Mouse (Mus musculus) spleen, adult 12 weeks (tissue): Measurements from ENCODE around the gene Lrcol1.

Source experiments
- DNase-seq: peaks from one replicate; pipeline ENCODE4 v3.0.0; 2022; ENCODE audit warnings: low spot score

Lrcol1 gene

DNA sequence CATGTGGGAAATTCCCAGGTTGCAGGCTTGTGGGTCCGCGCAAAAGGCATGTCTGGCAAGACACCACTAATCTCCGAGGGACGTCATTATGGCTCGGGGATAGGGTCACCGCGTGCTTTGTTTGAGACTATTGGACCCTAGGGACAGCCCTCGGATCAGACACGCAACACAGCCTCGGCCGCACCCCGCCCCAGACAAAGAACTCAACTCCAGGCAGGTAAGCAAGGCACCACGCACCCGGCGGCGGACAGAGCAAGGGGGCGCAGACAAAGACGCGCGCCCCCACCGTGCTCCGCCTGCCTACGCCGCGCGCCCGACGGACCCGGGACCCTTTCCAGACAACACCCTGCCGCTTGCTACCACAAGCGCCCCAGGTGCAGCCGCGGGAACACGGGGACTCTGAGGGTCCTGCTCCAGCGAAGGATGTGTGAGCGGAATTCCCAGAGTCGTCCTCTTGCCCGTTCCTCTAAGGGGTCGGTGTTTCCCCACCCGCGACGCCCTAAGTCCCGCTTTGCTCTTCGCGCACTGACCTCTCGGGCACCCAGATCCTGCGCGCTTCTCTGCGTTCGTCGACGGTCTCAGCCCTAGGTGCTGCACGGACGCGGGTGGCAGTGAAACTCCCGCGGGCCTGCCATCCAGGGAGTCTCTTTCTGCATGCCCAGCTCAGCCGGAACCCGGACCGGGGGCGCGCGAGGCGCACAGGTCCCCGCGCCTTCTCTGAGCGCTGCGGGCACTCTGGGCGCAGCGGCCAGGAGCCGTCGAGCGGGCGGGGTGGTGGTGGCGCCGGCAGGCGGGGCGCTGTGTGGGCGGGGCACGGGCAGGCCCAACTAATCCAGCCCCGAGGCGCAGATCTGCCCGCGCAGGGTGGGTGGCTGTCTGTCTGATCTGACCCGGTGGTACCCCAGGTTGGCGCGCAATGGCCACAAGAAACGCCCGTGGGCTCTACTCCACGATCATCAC is 42.1 kb downstream of the Lrcol1 start:
- DNase-seq = no peak

DNA sequence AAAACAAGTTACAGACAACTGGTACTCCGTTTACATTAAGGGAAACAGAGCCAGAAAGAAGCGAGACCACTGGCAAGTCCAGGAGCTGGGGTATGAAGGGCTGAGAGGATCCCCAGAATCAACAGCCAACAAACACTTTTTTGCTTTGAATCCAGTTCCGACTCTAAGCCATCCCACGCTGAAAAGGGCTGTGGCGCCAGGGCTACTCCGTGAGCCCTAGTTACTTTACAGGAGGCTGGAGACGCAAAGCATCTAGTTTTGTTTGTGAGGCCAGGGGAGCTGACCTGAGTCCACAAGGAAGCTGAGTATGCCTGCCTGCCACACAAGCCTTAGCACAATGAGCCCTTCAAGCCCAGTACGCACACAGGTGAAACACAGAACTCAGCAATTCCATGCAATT is 42.8 kb downstream of the Lrcol1 start:
- DNase-seq = no peak

DNA sequence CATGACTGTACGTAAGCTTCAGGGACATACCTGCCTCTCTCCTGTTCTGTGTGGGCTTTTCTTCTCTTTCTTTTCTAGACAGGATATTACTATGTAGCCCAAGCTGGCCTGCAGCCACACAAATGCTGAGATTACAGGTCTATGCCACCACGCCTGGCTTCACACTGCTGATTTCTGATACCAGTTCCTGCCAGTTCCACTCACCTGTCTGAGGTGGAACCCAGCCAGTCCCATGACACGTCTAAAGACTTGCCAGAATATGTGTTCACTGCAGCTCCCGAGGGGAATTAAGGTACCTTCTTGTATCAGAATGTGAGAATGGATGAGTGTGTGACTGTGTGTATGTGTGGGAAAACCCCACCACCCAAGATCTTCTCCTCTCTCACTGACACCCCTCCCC is 46.1 kb downstream of the Lrcol1 start:
- no peak for DNase-seq

DNA sequence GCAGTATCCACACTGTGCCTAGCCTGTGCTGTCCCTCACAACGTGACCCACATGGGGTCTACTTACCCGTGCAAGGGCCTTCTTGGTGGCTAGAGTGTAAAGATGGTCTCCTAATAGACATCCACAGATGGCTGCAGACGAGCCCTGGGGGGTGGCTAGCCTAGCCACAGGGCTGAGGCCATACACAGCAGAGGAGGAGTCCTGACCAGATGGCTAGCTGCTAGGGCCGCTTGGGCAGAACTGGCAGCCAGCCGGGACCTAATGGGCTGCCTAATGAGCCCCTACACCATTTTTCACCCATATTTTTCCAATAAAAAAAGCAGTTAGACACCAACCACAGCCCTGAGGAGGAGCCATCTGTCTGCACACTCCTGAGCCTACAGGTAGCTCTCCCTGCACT is 48.2 kb downstream of the Lrcol1 start:
- no peak for DNase-seq

DNA sequence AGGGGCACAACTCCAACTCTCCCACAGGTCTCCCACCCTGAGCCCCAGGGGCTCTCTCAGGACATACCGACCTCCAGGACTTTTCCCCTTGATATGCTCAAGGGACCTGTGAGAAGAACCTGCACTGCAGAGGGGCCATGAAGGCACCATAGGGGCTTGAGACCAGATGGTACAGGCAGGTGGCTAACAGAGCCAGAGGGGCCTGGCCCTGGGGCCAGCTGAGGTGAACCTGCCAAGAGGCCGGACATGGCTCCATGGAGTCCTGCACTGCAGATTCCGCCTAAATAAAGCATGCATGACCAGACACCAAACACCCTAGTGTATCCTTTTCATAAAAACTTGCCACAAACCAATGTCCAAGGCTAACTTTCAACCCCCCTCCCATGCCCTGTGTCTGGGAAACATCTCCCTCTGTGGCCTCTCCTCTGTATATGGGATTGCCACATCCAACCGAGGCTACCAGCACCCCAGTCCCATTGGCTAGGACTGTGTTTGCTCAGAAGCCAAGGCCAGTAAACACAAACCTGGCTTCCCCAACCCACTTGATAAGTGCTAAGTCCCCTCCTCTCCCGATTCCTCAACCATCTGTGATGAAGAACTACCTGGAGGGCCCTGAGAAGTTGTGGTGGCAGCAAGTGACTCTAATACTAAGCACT is 50.6 kb downstream of the Lrcol1 start:
- no peak for DNase-seq

DNA sequence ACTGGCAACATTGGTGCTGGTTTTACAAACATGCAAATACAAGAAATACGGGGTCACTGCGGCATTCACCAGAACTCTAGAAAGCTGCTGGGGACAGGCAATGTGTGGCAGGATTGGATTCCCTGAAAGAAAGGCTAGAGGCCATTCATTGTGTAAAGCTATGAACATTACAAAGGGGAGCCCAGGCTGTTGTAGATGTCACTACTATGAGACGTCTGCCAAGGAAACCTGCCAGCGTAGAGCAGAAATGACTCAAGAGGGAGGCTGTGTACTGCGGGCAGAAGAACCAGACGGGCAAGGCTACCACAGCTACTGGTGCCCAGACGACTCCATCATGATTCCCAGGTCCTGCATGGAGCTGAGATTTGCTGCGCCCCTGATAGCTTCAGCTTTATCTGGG is 56.6 kb downstream of the Lrcol1 start:
- DNase-seq = no peak

DNA sequence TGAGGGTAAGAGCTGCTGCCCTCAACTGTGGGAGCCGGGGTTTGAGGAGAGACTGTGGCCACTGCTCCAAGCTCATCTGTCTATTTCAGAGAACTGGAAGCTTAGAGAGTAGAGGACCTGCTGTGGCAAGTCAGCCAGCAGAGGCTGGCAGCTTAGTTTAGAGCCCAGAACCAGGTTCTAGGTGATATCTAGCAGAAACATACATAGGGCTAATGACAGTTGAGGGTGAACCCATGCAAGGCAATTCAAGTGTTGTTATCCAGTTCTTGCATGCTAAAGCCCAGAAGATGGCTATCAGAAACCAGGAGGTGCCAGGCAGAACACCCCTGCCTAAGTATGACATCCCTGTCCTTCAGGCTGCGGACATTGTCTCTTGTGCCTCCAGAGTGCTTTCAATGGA is 58.0 kb downstream of the Lrcol1 start:
- DNase-seq = no peak

DNA sequence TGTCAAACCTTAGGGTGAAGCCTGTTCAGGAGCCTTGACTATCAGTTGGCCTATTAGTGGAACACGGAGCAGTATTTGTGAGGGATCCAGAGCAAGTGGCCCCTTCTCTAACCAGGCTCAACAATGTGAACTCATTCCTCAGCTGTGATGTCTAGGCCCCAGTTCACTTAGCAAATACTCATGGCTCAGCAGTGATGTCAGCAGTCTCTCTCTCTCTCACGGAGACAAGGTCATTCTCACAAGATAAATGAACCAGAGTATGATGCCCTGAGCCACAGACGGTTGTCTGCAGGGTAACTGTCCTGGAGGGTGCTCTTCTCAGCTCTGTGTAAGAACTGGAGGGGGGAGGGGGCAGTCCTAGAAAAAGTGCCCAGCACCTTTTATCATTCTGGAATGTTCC is 59.4 kb downstream of the Lrcol1 start:
- DNase-seq = no peak
